Mouse (Mus musculus) kidney, adult 2 months (tissue): ENCODE measurements at regions not wholly inside any gene's neighbourhood (a gene's known extent, or its start where the extent isn't known, plus 50 kb on each side); places are given as distances from the start of the nearest gene placed in this dataset.

Experiments
- CTCF ChIP-seq: fragments of 200-500 bp; conservative IDR thresholded peaks from 2 replicates; pipeline ENCODE4 v1.5.1; 2011; ENCODE audit warnings: low read depth, mild to moderate bottlenecking, control low read depth, low read length, moderate library complexity, mixed read lengths; ENCODE audit not compliant: insufficient read depth, insufficient read length
- POLR2A ChIP-seq: fragments of 200-500 bp; IDR thresholded peaks from one replicate; pipeline ENCODE4 v1.6.1; 2011; ENCODE audit warnings: low read depth, low read length, control low read depth

GRCm38 (mm10) chr4:53320735-53321449 is 119.3 kb upstream of the Slc44a1 start:
- TF ChIP-seq CTCF (no peak), POLR2A (no peak)
